Mouse (Mus musculus) bone marrow, adult 2 months (tissue): ENCODE data around the gene Fbxl17. TPM values are rescaled to one million over a fixed set of nuclear protein-coding genes. Genes with fewer than 3 reads are reported as not detected.

Experiments used
- H3K27ac ChIP-seq: fragments of 200-500 bp; 2 replicates; pipeline ENCODE4 v1.5.1; 2012; ENCODE audit warnings: low read depth, mild to moderate bottlenecking, control low read depth, inconsistent platforms, low read length; ENCODE audit not compliant: control insufficient read depth, poor library complexity, insufficient read depth
- H3K4me1 ChIP-seq: fragments of 200-500 bp; 2 replicates; pipeline ENCODE4 v1.6.1; 2011; ENCODE audit warnings: low read length; ENCODE audit not compliant: control insufficient read depth, insufficient read depth
- H3K4me3 ChIP-seq: fragments of 200-500 bp; replicated peaks from 2 replicates; pipeline ENCODE3; 2011; ENCODE audit warnings: mild to moderate bottlenecking, low read depth, low read length, control low read depth; ENCODE audit not compliant: control insufficient read depth
- CTCF ChIP-seq: fragments of 200-500 bp; IDR thresholded peaks from 2 replicates; pipeline ENCODE4 v1.5.1; 2011; ENCODE audit warnings: low read length, control low read depth; ENCODE audit not compliant: control insufficient read depth, insufficient read depth
- POLR2A ChIP-seq: fragments of 200-500 bp; IDR thresholded peaks from 2 replicates; pipeline ENCODE4 v1.6.1; 2011; ENCODE audit warnings: low read depth, mild to moderate bottlenecking, control low read depth, low read length, borderline replicate concordance; ENCODE audit not compliant: control insufficient read depth
- WGBS: fragments of 180-500 bp; shearing (Covaris S2); methylation state at CpG from one replicate; pipeline ENCODE4 v1.1.7; 2018; 5-methylcytosine and 5-hydroxymethylcytosine counted together
- polyA plus RNA-seq: library from polyadenylated mRNA; stranded (reverse); fragments of >200 nt; gene quantifications from 2 replicates; pipeline ENCODE4 v1.2.4, GENCODE M21; 2011; ENCODE audit warnings: low replicate concordance; ENCODE audit not compliant: missing spikeins, insufficient read depth, insufficient read length

Gene Fbxl17
- polyA plus RNA-seq, 1 experiment = 10.7 TPM

DNA sequence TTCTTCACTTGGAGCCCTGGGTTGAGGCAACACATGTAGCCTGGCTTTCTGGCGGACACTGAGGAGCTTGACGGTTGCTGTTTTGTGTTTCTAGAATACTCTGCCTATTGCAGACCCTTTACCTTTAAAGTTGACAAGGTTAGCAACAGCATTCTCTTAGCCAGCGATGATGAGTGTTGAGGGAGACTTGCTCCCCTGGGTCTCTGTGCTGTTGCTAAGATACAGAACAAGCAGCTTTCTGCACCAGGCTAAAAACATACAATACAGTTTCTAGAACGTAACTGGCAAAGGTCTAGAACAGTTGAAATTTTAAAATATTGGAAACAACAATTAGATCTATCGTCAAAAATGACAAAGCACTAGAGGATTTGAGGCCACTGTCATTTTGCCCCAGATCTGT is 420.7 kb downstream of the Fbxl17 start:
- TF ChIP-seq CTCF (no peak), POLR2A (no peak)
- no peak overlapping the region for H3K4me3 ChIP-seq

DNA sequence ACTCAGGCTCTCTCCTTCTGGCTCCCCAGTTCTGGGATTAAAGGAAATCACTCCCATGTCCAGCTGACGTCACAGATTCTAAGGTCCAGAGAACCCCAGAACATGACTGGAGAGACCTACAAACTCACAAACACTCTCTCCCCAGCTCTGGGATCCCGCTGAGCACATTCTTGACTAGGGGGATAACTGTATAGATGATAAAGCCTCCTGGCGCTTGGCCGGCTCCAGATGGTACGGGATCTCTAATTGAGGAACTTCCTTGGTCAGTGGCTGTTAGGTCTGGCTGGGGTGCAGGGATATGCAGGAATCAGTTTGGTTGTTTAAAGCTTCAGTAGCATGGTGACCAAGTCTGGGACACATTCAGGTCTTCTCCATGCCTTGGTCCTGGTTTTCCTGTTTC is 422.3 kb downstream of the Fbxl17 start:
- Histone ChIP-seq H3K4me1 (no peaks in the 10 kb centered on the region), H3K27ac (no peak overlapping the region), H3K4me3 (no peak overlapping the region)
- 83% methylated on average over 5 of the region's 5 CpGs for WGBS
- no peak for TF ChIP-seq CTCF
- no peak for TF ChIP-seq POLR2A

More for the DNA sequence above, 420.7 kb downstream of the Fbxl17 start:
- 89% methylated on average over 5 of the region's 5 CpGs for WGBS
- no peaks in the 10 kb centered on the region for H3K4me1 ChIP-seq
- no peak overlapping the region for H3K27ac ChIP-seq

DNA sequence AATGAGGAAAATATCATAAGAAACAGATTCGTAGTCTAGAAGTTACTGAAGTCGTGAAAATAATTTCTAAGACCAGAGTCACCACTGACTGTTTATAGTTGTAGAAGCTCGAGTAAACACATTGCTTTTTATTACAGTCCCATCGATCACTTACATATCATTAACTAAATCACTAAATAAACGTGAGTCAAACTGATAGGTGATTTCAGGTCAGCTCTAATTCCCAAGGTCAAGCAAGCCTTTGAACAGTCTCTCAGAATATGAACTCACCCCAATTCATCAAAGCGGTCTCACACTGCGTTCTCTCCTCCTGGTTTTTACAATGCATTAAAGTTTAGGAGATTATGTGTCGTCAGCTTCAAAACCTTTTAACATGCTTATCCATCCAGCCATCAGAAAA is 423.2 kb downstream of the Fbxl17 start:
- Histone ChIP-seq H3K4me1 (no peaks in the 10 kb centered on the region), H3K27ac (no peak overlapping the region), H3K4me3 (no peak overlapping the region)
- WGBS = 85% methylated on average over 8 of the region's 8 CpGs
- no peak for TF ChIP-seq POLR2A
- TF ChIP-seq CTCF = no peak

DNA sequence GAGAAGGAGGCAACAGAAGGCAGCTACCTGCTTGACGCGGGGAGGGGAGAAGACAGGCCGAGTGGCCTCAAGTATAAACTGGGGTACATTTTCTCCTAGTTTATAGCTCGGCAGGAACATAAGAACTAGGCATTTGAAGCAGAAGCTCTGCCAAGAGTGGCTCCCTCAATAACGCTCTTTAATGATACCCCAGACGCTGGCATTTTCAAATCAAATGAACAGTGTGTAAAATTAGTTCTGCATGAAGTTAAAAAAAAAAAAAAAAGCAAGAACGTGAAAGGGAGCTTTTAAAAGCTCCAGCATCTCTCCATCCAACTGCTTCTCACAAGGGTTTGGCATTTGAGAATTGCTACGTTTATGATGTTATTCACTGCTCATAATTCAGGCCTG is 423.8 kb downstream of the Fbxl17 start:
- TF ChIP-seq CTCF (no peak), POLR2A (no peak)
- no peak overlapping the region for H3K27ac ChIP-seq
- 80% methylated on average over 8 of the region's 8 CpGs for WGBS
- H3K4me3 ChIP-seq = no peak overlapping the region
- no peaks in the 10 kb centered on the region for H3K4me1 ChIP-seq

DNA sequence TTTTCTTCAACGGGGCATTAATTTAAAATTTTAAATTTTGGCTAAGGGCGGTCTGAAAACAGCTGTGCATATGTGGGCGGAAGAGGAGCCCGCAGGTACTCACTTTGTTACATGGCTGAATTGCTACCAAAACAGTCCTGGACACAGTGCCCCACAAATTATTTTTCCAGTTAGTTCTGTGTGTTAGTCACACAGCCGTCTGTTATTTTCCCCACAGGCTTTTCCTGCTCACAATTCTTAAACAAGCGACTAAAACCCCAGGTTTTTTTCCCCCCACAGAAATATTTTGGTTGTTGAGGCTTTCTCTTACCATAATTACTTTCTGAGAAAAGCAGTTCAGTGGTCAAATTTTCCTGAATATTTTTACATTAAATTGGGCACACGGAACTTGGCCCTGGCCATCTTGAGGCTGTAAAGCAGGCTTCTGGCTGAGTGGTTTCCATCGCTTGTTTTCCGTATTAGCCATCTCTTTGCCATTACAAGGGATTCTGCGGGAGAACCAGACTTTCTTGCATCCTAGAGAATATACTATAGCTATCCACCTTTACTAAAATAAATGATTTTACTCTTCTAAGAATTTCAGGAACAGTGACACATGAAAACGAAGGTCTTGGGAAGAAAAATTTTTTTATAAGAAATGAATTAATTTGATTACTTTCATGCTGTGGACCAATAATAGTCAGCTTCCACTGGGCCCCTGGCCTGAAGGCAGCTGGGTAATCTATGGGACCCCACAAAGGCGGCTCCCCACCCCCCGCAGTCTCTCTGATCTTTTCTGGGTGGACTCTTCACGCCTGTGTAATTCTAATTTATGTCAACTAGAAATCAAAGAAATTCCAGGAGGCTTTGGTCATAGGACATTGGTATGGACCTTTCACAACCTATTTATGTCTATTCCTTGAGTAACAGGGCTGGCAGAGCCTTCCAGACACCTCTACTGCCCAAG is 424.5 kb downstream of the Fbxl17 start:
- TF ChIP-seq CTCF = no peak
- TF ChIP-seq POLR2A = no peak
- H3K4me1 ChIP-seq = no peaks in the 10 kb centered on the region
- 81% methylated on average over 14 of the region's 14 CpGs for WGBS

DNA sequence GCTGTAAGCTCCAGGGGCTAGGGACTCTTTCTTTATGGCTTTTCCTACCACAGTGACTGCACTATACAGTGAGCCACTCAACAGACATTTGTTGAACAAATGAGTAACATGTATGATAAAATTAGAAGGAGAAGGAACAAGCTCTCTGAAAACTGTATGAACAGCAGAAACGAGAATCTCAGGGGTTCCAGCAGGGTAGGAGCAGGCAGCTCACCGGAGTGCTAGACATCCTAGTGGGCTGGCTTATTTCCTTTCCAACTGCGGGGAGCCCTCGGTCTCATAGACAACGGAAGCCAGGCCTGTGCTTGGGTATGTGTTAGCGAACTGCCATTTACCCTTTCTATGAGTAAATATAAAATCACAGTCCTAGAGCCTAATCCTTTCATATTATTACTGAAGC is 426.5 kb downstream of the Fbxl17 start:
- no peak for TF ChIP-seq POLR2A
- no peak for TF ChIP-seq CTCF
- no peaks in the 10 kb centered on the region for H3K4me1 ChIP-seq
- 86% methylated on average over 6 of the region's 6 CpGs for WGBS
- no peak overlapping the region for H3K4me3 ChIP-seq
- H3K27ac ChIP-seq = no peak overlapping the region

More for the DNA sequence above, 424.5 kb downstream of the Fbxl17 start:
- H3K4me3 ChIP-seq = no peak overlapping the region
- H3K27ac ChIP-seq = no peak overlapping the region

DNA sequence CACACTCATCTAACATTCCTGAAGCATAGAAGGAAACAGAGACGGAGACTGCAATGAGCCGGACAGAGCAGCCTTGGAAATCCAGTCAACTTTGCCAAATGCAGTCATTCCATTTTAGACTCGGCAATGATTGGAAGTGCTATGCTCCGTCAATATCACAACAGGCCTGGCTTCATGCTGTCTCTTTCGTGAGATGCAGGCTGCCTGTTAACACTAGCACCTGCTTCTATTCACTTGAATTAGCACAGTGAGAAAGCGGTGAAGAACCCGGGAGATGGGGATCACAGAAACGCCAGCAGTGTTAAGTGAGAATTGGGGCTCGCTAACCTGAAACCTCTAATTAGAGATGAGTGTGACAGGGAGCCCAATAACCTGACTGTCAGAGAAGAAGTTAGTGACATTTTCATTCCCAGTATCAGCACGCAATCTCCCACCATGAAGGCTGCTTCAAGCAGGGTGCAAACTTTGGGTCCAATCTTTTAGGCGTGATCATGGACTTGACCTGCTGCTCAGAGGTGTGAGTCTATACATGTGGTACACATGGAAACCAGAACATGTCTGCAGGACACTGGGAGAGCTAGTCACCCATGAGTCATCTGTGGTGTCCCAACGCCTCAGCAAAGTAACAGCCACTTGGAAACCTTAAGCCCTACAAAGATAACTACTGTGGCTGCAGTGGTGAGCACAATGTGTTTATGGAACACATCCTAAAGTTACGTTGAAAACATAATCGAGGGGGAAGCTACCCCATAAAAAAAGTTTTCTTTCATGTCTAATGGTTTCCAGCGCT is 428.5 kb downstream of the Fbxl17 start:
- H3K4me1 ChIP-seq = no peaks in the 10 kb centered on the region
- no peak overlapping the region for H3K27ac ChIP-seq
- TF ChIP-seq POLR2A = no peak
- no peak for TF ChIP-seq CTCF
- WGBS = 88% methylated on average over 15 of the region's 15 CpGs
- H3K4me3 ChIP-seq = no peak overlapping the region

DNA sequence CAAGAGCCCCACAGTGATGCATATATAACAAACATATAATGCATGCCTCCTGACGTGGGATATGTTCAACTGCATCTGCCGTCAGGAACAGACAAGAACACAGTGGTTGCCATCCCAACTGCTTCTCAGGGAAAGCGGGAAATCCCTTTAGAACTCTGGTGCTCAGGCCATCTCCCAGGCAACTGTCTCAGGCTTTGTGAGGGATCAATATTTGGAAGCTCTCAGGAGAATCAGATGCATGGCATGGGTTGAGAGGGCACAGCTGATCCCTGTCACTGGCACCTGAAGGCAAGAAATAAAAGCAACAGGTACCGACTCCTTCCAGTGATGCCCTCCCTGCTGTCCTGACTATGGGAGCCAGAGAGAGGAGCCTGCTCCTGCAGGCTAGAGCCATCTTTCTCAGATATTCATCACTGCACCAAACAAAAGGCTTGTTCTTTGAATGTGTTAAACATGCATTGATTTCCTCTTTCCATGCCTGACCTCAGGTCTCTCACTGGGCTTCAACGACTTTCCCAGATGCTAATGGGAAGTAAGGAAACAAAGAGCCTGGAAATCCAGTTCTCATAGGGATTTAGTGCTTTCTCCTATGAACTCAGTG is 429.6 kb downstream of the Fbxl17 start:
- no peak for TF ChIP-seq CTCF
- TF ChIP-seq POLR2A = no peak
- no peak overlapping the region for H3K27ac ChIP-seq

More for the DNA sequence above, 429.6 kb downstream of the Fbxl17 start:
- 85% methylated on average over 5 of the region's 5 CpGs for WGBS
- Histone ChIP-seq H3K4me1 (no peaks in the 10 kb centered on the region), H3K4me3 (no peak overlapping the region)
